Mouse (Mus musculus) brown adipose tissue, adult 24 weeks (tissue): ENCODE measurements around the gene Gapvd1. TPM values are rescaled to one million over a fixed set of nuclear protein-coding genes. Genes with fewer than 3 reads are reported as not detected.
"Not testable (repeated sequence)": the region's sequence is repeated elsewhere in the genome, so short reads cannot be mapped to it uniquely, and the experiment has no call there.

Experiments used
- H3K27ac ChIP-seq: fragments of 200-500 bp; replicated peaks from 2 replicates; pipeline ENCODE4 v1.5.1; 2012; ENCODE audit warnings: low read depth, mild to moderate bottlenecking, low read length
- H3K4me1 ChIP-seq: fragments of 200-500 bp; 2 replicates; pipeline ENCODE4 v1.6.1; 2012; ENCODE audit warnings: low read length, mixed read lengths; ENCODE audit not compliant: control insufficient read depth, insufficient read depth, insufficient read length
- H3K4me3 ChIP-seq: fragments of 200-500 bp; 2 replicates; pipeline ENCODE4 v1.5.1; 2012; ENCODE audit warnings: low read depth, mild to moderate bottlenecking, low read length, moderate library complexity; ENCODE audit not compliant: insufficient read depth
- polyA plus RNA-seq: library from polyadenylated mRNA; stranded (reverse); fragments of >200 nt; gene quantifications from 2 replicates; pipeline ENCODE4 v1.2.4, GENCODE M21; 2012; ENCODE audit not compliant: missing spikeins, insufficient read depth, insufficient read length

The Gapvd1 gene
- polyA plus RNA-seq = 18.7 and 22.6 TPM in 2 replicates

GRCm38 (mm10) chr2:34754551-34755358 lies at the start of gene Gapvd1:
TSS of gene Gapvd1 (minus strand) at chr2:34755232.
- peaks cover 5% of the 10 kb centered on the region; the same call in 1 of the 2 replicates for H3K4me1 ChIP-seq
- peak within 1 kb of the TSS; percentile 85 for H3K27ac ChIP-seq
- peak within 1 kb of the TSS; percentile 90 for H3K4me3 ChIP-seq

GRCm38 (mm10) chr2:34804815-34805214 lies 49.8 kb upstream of the Gapvd1 start:
- no peak overlapping the region for H3K4me3 ChIP-seq
- no peak overlapping the region for H3K27ac ChIP-seq
- peaks cover 11% of the 10 kb centered on the region for H3K4me1 ChIP-seq

- H3K4me1 ChIP-seq = peaks cover 11% of the 10 kb centered on the region
- H3K27ac ChIP-seq = no peak overlapping the region
- H3K4me3 ChIP-seq = no peak overlapping the region
Measured at GRCm38 (mm10) chr2:34804172-34804571, 49.1 kb upstream of the Gapvd1 start.

- Histone ChIP-seq H3K27ac (no peak overlapping the region), H3K4me3 (peak overlapping the region; percentile 10; the same call in 1 of the 2 replicates), H3K4me1 (peaks cover 11% of the 10 kb centered on the region)
Measured at GRCm38 (mm10) chr2:34803746-34804145, 48.7 kb upstream of the Gapvd1 start.

- Histone ChIP-seq H3K27ac (peak overlapping the region; percentile 78), H3K4me1 (peaks cover 11% of the 10 kb centered on the region), H3K4me3 (peak overlapping the region; percentile 67)
Measured at GRCm38 (mm10) chr2:34802565-34803245, 47.7 kb upstream of the Gapvd1 start.

GRCm38 (mm10) chr2:34801516-34802482 lies 46.8 kb upstream of the Gapvd1 start:
- Histone ChIP-seq H3K4me1 (peaks cover 11% of the 10 kb centered on the region), H3K4me3 (peak overlapping the region; percentile 67), H3K27ac (peak overlapping the region; percentile 78)

- Histone ChIP-seq H3K27ac (peak overlapping the region; percentile 75; the same call in 1 of the 2 replicates), H3K4me1 (peaks cover 5% of the 10 kb centered on the region), H3K4me3 (peak overlapping the region; percentile 84; the same call in 1 of the 2 replicates)
Measured at GRCm38 (mm10) chr2:34800371-34800770, 45.3 kb upstream of the Gapvd1 start.

GRCm38 (mm10) chr2:34799357-34800256 lies 44.6 kb upstream of the Gapvd1 start, which contains the start of gene Rabepk:
TSS of gene Rabepk (minus strand) at chr2:34799912.
- peaks cover 4% of the 10 kb centered on the region for H3K4me1 ChIP-seq
- peak within 1 kb of the TSS; percentile 75 for H3K27ac ChIP-seq
- peak within 1 kb of the TSS; percentile 84 for H3K4me3 ChIP-seq

- H3K27ac ChIP-seq = no peak overlapping the region
- H3K4me3 ChIP-seq = no peak overlapping the region
- H3K4me1 ChIP-seq = no peaks in the 10 kb centered on the region
Measured at GRCm38 (mm10) chr2:34795426-34795825, 40.4 kb upstream of the Gapvd1 start.

- no peak overlapping the region for H3K4me3 ChIP-seq
- no peaks in the 10 kb centered on the region for H3K4me1 ChIP-seq
- H3K27ac ChIP-seq = no peak overlapping the region
Measured at GRCm38 (mm10) chr2:34794511-34794910, 39.5 kb upstream of the Gapvd1 start.

- not testable (repeated sequence) for H3K4me1 ChIP-seq, H3K27ac ChIP-seq, H3K4me3 ChIP-seq
Measured at GRCm38 (mm10) chr2:34792543-34792942, 37.5 kb upstream of the Gapvd1 start.

- no peak overlapping the region for H3K27ac ChIP-seq
- H3K4me3 ChIP-seq = no peak overlapping the region
- H3K4me1 ChIP-seq = no peaks in the 10 kb centered on the region
Measured at GRCm38 (mm10) chr2:34790282-34790681, 35.2 kb upstream of the Gapvd1 start.

- H3K4me1 ChIP-seq = no peaks in the 10 kb centered on the region
- H3K4me3 ChIP-seq = no peak overlapping the region
- H3K27ac ChIP-seq = no peak overlapping the region
Measured at GRCm38 (mm10) chr2:34784085-34784484, 29.1 kb upstream of the Gapvd1 start.
